Mouse (Mus musculus): ENCODE measurements at regions not wholly inside any gene's neighbourhood (a gene's known extent, or its start where the extent isn't known, plus 50 kb on each side); places are given as distances from the start of the nearest gene placed in this dataset.

- TF ChIP-seq GATA1 (IDR thresholded peaks at IDR 0.05; ENCODE audit: borderline replicate concordance, low read length) (no peak), FLI1 (IDR thresholded peaks at IDR 0.05; ENCODE audit: low read length) (no peak)
Observed at GRCm38 (mm10) chr10:17596743-17597142, 126.3 kb upstream of the Cited2 start.

Measured in megakaryocyte, embryonic 14.5 days (primary cell).